Mouse (Mus musculus) brain, embryonic 14.5 days (tissue): ENCODE measurements around the gene Gm17087.
A peak's percentile ranks its signal among the peaks of the same experiment; 100 is the strongest.

Source experiments
- CTCF ChIP-seq: fragments of 200-500 bp; IDR thresholded peaks from 2 replicates; pipeline ENCODE4 v1.5.1; 2012; ENCODE audit warnings: inconsistent platforms, mild to moderate bottlenecking, moderate library complexity, borderline replicate concordance; ENCODE audit not compliant: insufficient read depth, insufficient read length; ENCODE audit errors: extremely low read depth
- POLR2A ChIP-seq: fragments of 200-500 bp; IDR thresholded peaks from 2 replicates; pipeline ENCODE4 v1.6.1; 2012; ENCODE audit warnings: mild to moderate bottlenecking, inconsistent platforms, borderline replicate concordance; ENCODE audit not compliant: poor library complexity, insufficient read depth, insufficient read length, severe bottlenecking; ENCODE audit errors: extremely low read depth

- peak; percentile 46; the same call in 1 of the 2 replicates for TF ChIP-seq CTCF
- TF ChIP-seq POLR2A = no peak
Observed at GRCm38 (mm10) chr17:8533828-8534227, 32.9 kb downstream of the Gm17087 start.
